Mouse (Mus musculus) hindbrain, postnatal 0 days (tissue): Measurements from ENCODE around the gene Kcnh1. TPM values are rescaled to one million over a fixed set of nuclear protein-coding genes. Genes with fewer than 3 reads are reported as not detected.
A peak's percentile ranks its signal among the peaks of the same experiment; 100 is the strongest.

Source experiments
- ATAC-seq: fragments of 200-750 bp; cut with Nextera tagmentation; 2 replicates; pipeline ENCODE4 v1.8.0; 2017; ENCODE audit warnings: mild to moderate bottlenecking, moderate TSS enrichment, moderate library complexity
- DNase-seq: peaks from one replicate; pipeline ENCODE4 v3.0.0-alpha.2; 2015; ENCODE audit warnings: low spot score
- H3K27ac ChIP-seq: fragments of 300-500 bp; sonication (generic); 2 replicates; pipeline ENCODE4 v1.5.1; 2014; ENCODE audit warnings: mild to moderate bottlenecking
- H3K27me3 ChIP-seq: fragments of 300-500 bp; sonication (generic); 2 replicates; pipeline ENCODE4 v1.6.1; 2014; ENCODE audit warnings: low read length, mixed read lengths; ENCODE audit not compliant: insufficient read depth
- H3K36me3 ChIP-seq: fragments of 300-500 bp; sonication (generic); 2 replicates; pipeline ENCODE4 v1.6.1; 2014; ENCODE audit warnings: low read length, mixed read lengths; ENCODE audit not compliant: insufficient read depth
- H3K4me1 ChIP-seq: fragments of 300-500 bp; sonication (generic); 2 replicates; pipeline ENCODE4 v1.6.1; 2014; ENCODE audit warnings: antibody characterized with exemption, low read length, mixed read lengths; ENCODE audit not compliant: insufficient read depth
- H3K4me2 ChIP-seq: fragments of 300-500 bp; sonication (generic); 2 replicates; pipeline ENCODE4 v1.6.1; 2014; ENCODE audit warnings: low read depth, mild to moderate bottlenecking, low read length, moderate library complexity, mixed read lengths
- H3K4me3 ChIP-seq: fragments of 300-500 bp; sonication (generic); 2 replicates; pipeline ENCODE4 v1.5.1; 2014; ENCODE audit warnings: low read length
- H3K9ac ChIP-seq: fragments of 300-500 bp; sonication (generic); replicated peaks from 2 replicates; pipeline ENCODE4 v1.6.1; 2014; ENCODE audit warnings: mild to moderate bottlenecking, low read length, moderate library complexity, mixed read lengths
- H3K9me3 ChIP-seq: fragments of 300-500 bp; sonication (generic); 2 replicates; pipeline ENCODE4 v1.6.1; 2016; ENCODE audit warnings: low read length, mixed read lengths
- CTCF ChIP-seq: IDR thresholded peaks from 2 replicates; pipeline ENCODE4 v1.5.1; 2016; ENCODE audit warnings: antibody characterized with exemption, control low read depth, low read depth
- WGBS: fragments of 180-500 bp; shearing (Covaris S2); extraction: QIAGEN DNeasy Blood & Tissue Kit; methylation state at CpG from one replicate; pipeline ENCODE4 v1.1.7; 2014; 5-methylcytosine and 5-hydroxymethylcytosine counted together
- polyA plus RNA-seq: library from polyadenylated mRNA; unstranded; fragments of >200 nt; fragmentation: Nextera tagmentation; extraction: Ambion mirVana; gene quantifications from 2 replicates; pipeline ENCODE4 v1.2.1, GENCODE M21; 2015
- total RNA-seq: library from RNA; depleted of rRNA; stranded (reverse); fragments of >200 nt; gene quantifications from 2 replicates; pipeline ENCODE4 v1.2.3, GENCODE M21; 2014

Kcnh1 gene
- total and polyA plus RNA-seq, 2 experiments from 2014 or later: 2.9 to 7.0 TPM

DNA sequence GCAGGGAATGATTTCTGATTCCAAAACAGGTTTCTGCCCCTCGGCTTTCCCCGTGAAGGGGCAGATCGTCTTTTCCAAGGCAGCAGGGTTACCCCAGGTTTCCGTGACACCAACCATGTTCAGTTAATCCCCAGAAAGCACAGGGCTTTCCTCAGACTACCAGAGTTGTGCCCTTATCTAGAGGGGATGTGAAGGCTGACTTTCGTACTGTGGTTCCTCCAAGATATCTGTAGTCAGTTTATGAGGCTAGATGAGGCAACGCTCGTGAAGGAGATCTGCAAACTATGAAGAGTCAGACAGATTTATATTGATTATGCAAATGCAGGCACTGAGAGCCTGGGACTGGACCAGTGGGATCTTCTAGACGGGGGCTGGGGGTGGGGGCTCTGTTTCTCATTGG is 136.5 kb downstream of the Kcnh1 start:
- no peak for ATAC-seq
- WGBS: 95% methylated on average over 8 of the region's 8 CpGs

DNA sequence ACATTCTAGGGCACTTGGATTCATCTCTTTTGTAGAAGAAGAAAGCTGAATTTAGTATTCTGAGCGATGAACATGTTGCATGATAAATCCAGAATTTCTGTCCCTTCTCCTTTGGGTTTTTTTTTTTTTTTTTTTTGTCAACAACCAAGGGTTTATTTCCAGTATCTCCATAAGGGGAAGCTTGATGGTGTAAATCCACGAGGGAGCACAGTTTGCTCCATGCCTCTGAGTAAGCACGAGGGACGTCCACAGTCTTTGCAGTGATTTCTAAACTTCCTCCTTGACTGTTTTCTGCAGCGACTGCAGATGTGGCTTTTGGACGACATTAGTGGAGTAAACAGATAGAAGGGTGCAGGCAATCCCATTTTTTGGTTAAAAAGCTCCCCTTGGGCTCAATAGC is 140.6 kb downstream of the Kcnh1 start:
- ATAC-seq (no peak), DNase-seq (no peak)
- Histone ChIP-seq H3K4me1 (no peaks in the 10 kb centered on the region), H3K4me3 (no peak overlapping the region), H3K36me3 (no peaks in the 10 kb centered on the region), H3K4me2 (no peak overlapping the region), H3K27ac (no peak overlapping the region), H3K9me3 (no peaks in the 10 kb centered on the region), H3K9ac (no peak overlapping the region), H3K27me3 (no peaks in the 10 kb centered on the region)
- no peak for TF ChIP-seq CTCF
- WGBS: 86% methylated on average over 6 of the region's 6 CpGs

More for the DNA sequence above, 136.5 kb downstream of the Kcnh1 start:
- Histone ChIP-seq H3K4me2 (no peak overlapping the region), H3K4me1 (no peaks in the 10 kb centered on the region), H3K36me3 (no peaks in the 10 kb centered on the region), H3K27ac (no peak overlapping the region), H3K27me3 (no peaks in the 10 kb centered on the region), H3K4me3 (no peak overlapping the region), H3K9ac (no peak overlapping the region), H3K9me3 (no peaks in the 10 kb centered on the region)
- DNase-seq: no peak
- TF ChIP-seq CTCF: no peak

DNA sequence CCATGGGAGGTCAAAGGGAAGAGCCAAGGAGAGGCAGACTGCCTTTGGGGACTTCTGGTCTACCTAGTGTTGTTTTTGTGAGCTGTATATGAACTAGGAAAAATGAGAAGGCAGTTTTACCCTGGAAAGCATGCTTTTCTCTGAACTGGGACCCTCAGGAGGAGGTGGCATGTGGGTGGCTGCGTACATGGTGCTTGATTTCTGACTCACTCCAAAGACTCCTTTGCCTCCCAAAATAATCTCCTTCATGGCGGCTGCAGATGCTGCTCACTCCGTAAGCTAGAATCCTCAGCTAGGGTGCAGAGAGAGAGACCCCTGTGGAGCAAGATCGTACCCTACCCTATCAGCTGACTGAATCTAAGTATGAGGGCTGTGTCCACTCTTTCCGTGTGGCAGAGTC is 145.5 kb downstream of the Kcnh1 start:
- TF ChIP-seq CTCF: no peak
- no peak overlapping the region for H3K4me3 ChIP-seq
- H3K27ac ChIP-seq: no peak overlapping the region
- WGBS: 94% methylated on average over 5 of the region's 5 CpGs
- DNase-seq (no peak), ATAC-seq (no peak)
- no peak overlapping the region for H3K9ac ChIP-seq
- H3K4me1 ChIP-seq: no peaks in the 10 kb centered on the region
- no peaks in the 10 kb centered on the region for H3K27me3 ChIP-seq
- no peaks in the 10 kb centered on the region for H3K36me3 ChIP-seq
- no peak overlapping the region for H3K4me2 ChIP-seq
- peaks cover 3% of the 10 kb centered on the region; the same call in 1 of the 2 replicates for H3K9me3 ChIP-seq

- Histone ChIP-seq H3K27me3 (no peaks in the 10 kb centered on the region), H3K9me3 (peaks cover 6% of the 10 kb centered on the region; the same call in 1 of the 2 replicates), H3K27ac (no peak overlapping the region), H3K9ac (no peak overlapping the region), H3K4me3 (no peak overlapping the region), H3K4me1 (no peaks in the 10 kb centered on the region), H3K4me2 (no peak overlapping the region), H3K36me3 (no peaks in the 10 kb centered on the region)
- 73% methylated on average over 9 of the region's 9 CpGs for WGBS
- TF ChIP-seq CTCF: no peak
- no peak for ATAC-seq
- DNase-seq: no peak
Measured at GRCm38 (mm10) chr1:192339361-192340077, 148.9 kb downstream of the Kcnh1 start.

DNA sequence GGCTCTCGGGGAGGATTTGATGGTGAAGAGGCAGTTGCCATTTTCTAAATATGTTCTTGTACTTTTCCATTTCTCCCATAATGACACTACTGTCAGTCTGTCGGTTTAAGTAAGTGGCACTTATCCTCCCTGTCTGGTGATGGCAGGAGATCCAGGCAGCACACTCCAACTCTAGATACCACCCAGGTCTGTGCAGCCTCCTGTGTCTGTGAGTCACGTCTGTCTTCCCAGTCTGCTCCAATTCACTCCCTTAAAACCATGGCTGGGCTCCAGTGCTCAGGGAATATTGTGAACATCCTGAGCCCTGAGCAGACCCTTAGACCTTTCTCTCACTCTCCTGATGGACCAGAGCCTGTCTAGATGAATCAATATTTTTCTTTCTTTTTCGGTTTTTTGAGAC is 151.2 kb downstream of the Kcnh1 start:
- no peak overlapping the region for H3K4me2 ChIP-seq
- 76% methylated on average over 4 of the region's 4 CpGs for WGBS
- 0 out of 2 replicates have a peak, but pooled peaks cover 1% of the 10 kb centered on the region for H3K4me1 ChIP-seq
- no peak for TF ChIP-seq CTCF
- no peak overlapping the region for H3K9ac ChIP-seq
- no peak overlapping the region for H3K4me3 ChIP-seq
- ATAC-seq (no peak), DNase-seq (no peak)
- no peak overlapping the region for H3K27ac ChIP-seq
- H3K9me3 ChIP-seq: peaks cover 6% of the 10 kb centered on the region; the same call in 1 of the 2 replicates
- H3K36me3 ChIP-seq: no peaks in the 10 kb centered on the region
- no peaks in the 10 kb centered on the region for H3K27me3 ChIP-seq

- 89% methylated on average over 4 of the region's 4 CpGs for WGBS
- H3K9ac ChIP-seq: no peak overlapping the region
- no peak for TF ChIP-seq CTCF
- H3K9me3 ChIP-seq: 0 out of 2 replicates have a peak, but pooled peaks cover 3% of the 10 kb centered on the region
- DNase-seq (no peak), ATAC-seq (no peak)
- H3K4me1 ChIP-seq: 0 out of 2 replicates have a peak, but pooled peaks cover 6% of the 10 kb centered on the region
- H3K27me3 ChIP-seq: no peaks in the 10 kb centered on the region
- no peak overlapping the region for H3K4me2 ChIP-seq
- H3K36me3 ChIP-seq: no peaks in the 10 kb centered on the region
- no peak overlapping the region for H3K4me3 ChIP-seq
- no peak overlapping the region for H3K27ac ChIP-seq
Measured at GRCm38 (mm10) chr1:192343996-192344395, 153.4 kb downstream of the Kcnh1 start.

DNA sequence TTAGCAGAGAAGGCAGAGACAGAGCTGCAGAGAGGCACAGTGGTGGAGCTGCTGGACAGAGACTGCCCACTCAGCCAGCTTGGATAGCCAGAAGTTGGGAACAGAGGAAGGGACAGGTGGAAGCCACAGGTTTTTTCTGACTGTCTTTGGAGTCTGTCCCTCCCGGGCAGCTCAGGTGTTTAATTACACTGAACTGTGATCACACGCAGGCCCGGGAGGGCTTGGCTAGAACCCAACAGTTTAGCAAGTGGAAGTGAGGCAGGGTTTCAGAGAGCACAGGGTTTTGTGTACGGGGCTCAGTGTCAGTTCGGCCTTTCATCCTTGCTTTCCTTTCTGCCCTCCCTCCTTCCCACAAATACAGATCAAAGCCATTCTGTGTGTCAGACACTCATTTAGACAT is 156.8 kb downstream of the Kcnh1 start:
- no peak for ATAC-seq
- TF ChIP-seq CTCF: no peak
- 80% methylated on average over 5 of the region's 5 CpGs for WGBS
- no peak overlapping the region for H3K4me3 ChIP-seq
- H3K27me3 ChIP-seq: no peaks in the 10 kb centered on the region
- H3K9ac ChIP-seq: no peak overlapping the region
- H3K9me3 ChIP-seq: 0 out of 2 replicates have a peak, but pooled peaks cover 3% of the 10 kb centered on the region
- H3K4me2 ChIP-seq: no peak overlapping the region
- H3K4me1 ChIP-seq: 0 out of 2 replicates have a peak, but pooled peaks cover 6% of the 10 kb centered on the region
- peak; percentile 11 for DNase-seq
- H3K27ac ChIP-seq: no peak overlapping the region
- H3K36me3 ChIP-seq: no peaks in the 10 kb centered on the region
